Mouse (Mus musculus) forebrain, embryonic 16.5 days (tissue): ENCODE measurements around the gene Krt80. TPM values are rescaled to one million over a fixed set of nuclear protein-coding genes. Genes with fewer than 3 reads are reported as not detected.
"Not testable (repeated sequence)": the region's sequence is repeated elsewhere in the genome, so short reads cannot be mapped to it uniquely, and the experiment has no call there.

ENCODE experiments used
- ATAC-seq: fragments of 200-750 bp; cut with Nextera tagmentation; 2 replicates; pipeline ENCODE4 v1.8.0; 2017; ENCODE audit warnings: mild to moderate bottlenecking, moderate library complexity
- H3K27ac ChIP-seq: fragments of 300-500 bp; sonication (generic); 2 replicates; pipeline ENCODE4 v1.5.1; 2014; ENCODE audit warnings: low read length, control low read depth
- H3K27me3 ChIP-seq: fragments of 300-500 bp; sonication (generic); replicated peaks from 2 replicates; pipeline ENCODE4 v1.6.1; 2014; ENCODE audit warnings: low read length; ENCODE audit not compliant: control insufficient read depth, insufficient read depth
- H3K36me3 ChIP-seq: fragments of 300-500 bp; sonication (generic); 2 replicates; pipeline ENCODE4 v1.6.1; 2014; ENCODE audit not compliant: control insufficient read depth, insufficient read depth
- H3K4me1 ChIP-seq: fragments of 300-500 bp; sonication (generic); replicated peaks from 2 replicates; pipeline ENCODE4 v1.6.1; 2014; ENCODE audit warnings: low read length; ENCODE audit not compliant: control insufficient read depth, insufficient read depth
- H3K4me2 ChIP-seq: fragments of 300-500 bp; sonication (generic); 2 replicates; pipeline ENCODE4 v1.6.1; 2014; ENCODE audit warnings: mild to moderate bottlenecking, low read length, control low read depth
- H3K4me3 ChIP-seq: fragments of 300-500 bp; sonication (generic); replicated peaks from 2 replicates; pipeline ENCODE4 v1.5.1; 2014; ENCODE audit warnings: mild to moderate bottlenecking, low read length, control low read depth
- H3K9ac ChIP-seq: fragments of 300-500 bp; sonication (generic); replicated peaks from 2 replicates; pipeline ENCODE4 v1.6.1; 2014; ENCODE audit warnings: low read depth, low read length, control low read depth
- H3K9me3 ChIP-seq: fragments of 300-500 bp; sonication (generic); 2 replicates; pipeline ENCODE4 v1.6.1; 2016; ENCODE audit warnings: low read length; ENCODE audit not compliant: control insufficient read depth
- WGBS: fragments of 180-500 bp; shearing (Covaris S2); extraction: QIAGEN DNeasy Blood & Tissue Kit; methylation state at CpG from one replicate; pipeline ENCODE4 v1.1.7; 2014; 5-methylcytosine and 5-hydroxymethylcytosine counted together
- polyA plus RNA-seq: library from polyadenylated mRNA; unstranded; fragments of >200 nt; fragmentation: Nextera tagmentation; extraction: Ambion mirVana; gene quantifications from 2 replicates; pipeline ENCODE4 v1.2.1, GENCODE M21; 2015

Krt80 gene
- polyA plus RNA-seq, 1 experiment from 2014 or later = 0.13 TPM

- Histone ChIP-seq H3K4me1 (no peaks in the 10 kb centered on the region), H3K9ac (no peak overlapping the region), H3K36me3 (no peaks in the 10 kb centered on the region), H3K9me3 (no peaks in the 10 kb centered on the region), H3K4me3 (no peak overlapping the region), H3K27ac (no peak overlapping the region), H3K4me2 (no peak overlapping the region), H3K27me3 (no peaks in the 10 kb centered on the region)
- no peak for ATAC-seq
- WGBS = 39% methylated on average over 1 of the region's 1 CpGs
Measured at GRCm38 (mm10) chr15:101333165-101333564, 36.8 kb downstream of the Krt80 start.

DNA sequence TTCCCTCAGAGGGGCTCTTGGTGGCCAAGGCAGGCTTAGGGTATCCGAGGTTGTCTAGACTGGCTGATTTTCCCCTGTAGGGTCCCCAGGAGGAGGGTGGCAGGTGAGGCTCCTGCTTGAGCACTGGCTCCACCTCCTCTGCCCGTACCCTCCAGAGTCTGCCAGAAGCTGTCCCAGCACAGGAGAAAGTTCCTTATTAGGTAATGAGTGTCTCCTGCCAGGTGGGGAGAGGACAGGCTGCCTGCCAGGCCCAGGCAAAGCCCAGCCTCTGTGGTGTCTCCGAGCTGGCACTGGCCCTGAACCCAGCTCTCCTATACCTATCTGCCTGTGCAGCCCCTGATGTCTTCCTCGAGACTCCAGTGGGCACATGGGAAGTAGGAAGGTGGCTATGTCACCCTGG, 37.6 kb downstream of the Krt80 start:
- no peak overlapping the region for H3K4me2 ChIP-seq
- H3K9me3 ChIP-seq = no peaks in the 10 kb centered on the region
- H3K4me1 ChIP-seq = no peaks in the 10 kb centered on the region
- WGBS = 59% methylated on average over 4 of the region's 4 CpGs
- no peak overlapping the region for H3K4me3 ChIP-seq
- H3K36me3 ChIP-seq = no peaks in the 10 kb centered on the region
- H3K27me3 ChIP-seq = no peaks in the 10 kb centered on the region
- H3K9ac ChIP-seq = no peak overlapping the region
- H3K27ac ChIP-seq = no peak overlapping the region
- no peak for ATAC-seq

- H3K4me2 ChIP-seq = no peak overlapping the region
- H3K36me3 ChIP-seq = no peaks in the 10 kb centered on the region
- whole genome bisulfite sequencing = 84% methylated on average over 4 of the region's 4 CpGs
- no peak overlapping the region for H3K9ac ChIP-seq
- H3K4me1 ChIP-seq = no peaks in the 10 kb centered on the region
- no peak overlapping the region for H3K4me3 ChIP-seq
- H3K9me3 ChIP-seq = no peaks in the 10 kb centered on the region
- H3K27ac ChIP-seq = no peak overlapping the region
- H3K27me3 ChIP-seq = no peaks in the 10 kb centered on the region
- no peak for ATAC-seq
Measured at GRCm38 (mm10) chr15:101331090-101331489, 38.9 kb downstream of the Krt80 start.

DNA sequence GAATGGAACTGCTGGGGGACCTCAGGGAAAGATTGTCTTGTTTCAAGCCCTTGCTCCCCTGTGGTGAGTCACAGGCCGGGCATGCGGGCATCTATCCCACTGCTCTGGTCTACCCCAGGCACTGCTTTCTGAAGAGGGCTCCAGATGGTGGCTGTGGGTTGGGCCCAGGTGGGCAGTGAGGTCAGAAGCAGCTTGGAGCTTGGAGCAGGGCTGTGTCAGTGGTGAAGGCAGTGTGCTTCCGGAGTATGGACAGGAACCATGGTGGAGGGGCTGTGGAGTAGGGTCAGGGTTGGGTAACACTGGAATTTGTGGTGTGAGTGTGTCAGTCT, 40.4 kb downstream of the Krt80 start:
- H3K27ac ChIP-seq = no peak overlapping the region
- no peaks in the 10 kb centered on the region for H3K9me3 ChIP-seq
- no peaks in the 10 kb centered on the region for H3K27me3 ChIP-seq
- no peak overlapping the region for H3K4me3 ChIP-seq
- no peak overlapping the region for H3K9ac ChIP-seq
- WGBS = 63% methylated on average over 3 of the region's 3 CpGs
- H3K4me2 ChIP-seq = no peak overlapping the region
- no peaks in the 10 kb centered on the region for H3K4me1 ChIP-seq
- no peak for ATAC-seq
- H3K36me3 ChIP-seq = no peaks in the 10 kb centered on the region

- 62% methylated on average over 3 of the region's 3 CpGs for whole genome bisulfite sequencing
- Histone ChIP-seq H3K27me3 (no peaks in the 10 kb centered on the region), H3K36me3 (no peaks in the 10 kb centered on the region), H3K9me3 (no peaks in the 10 kb centered on the region), H3K9ac (no peak overlapping the region), H3K27ac (no peak overlapping the region), H3K4me2 (no peak overlapping the region), H3K4me3 (no peak overlapping the region), H3K4me1 (no peaks in the 10 kb centered on the region)
- no peak for ATAC-seq
Measured at GRCm38 (mm10) chr15:101328876-101329563, 40.9 kb downstream of the Krt80 start.

- WGBS = 3% methylated on average over 6 of the region's 6 CpGs
- Histone ChIP-seq H3K4me1 (no peaks in the 10 kb centered on the region), H3K9me3 (no peaks in the 10 kb centered on the region), H3K9ac (no peak overlapping the region), H3K4me2 (no peak overlapping the region), H3K27ac (no peak overlapping the region), H3K27me3 (no peaks in the 10 kb centered on the region), H3K36me3 (no peaks in the 10 kb centered on the region), H3K4me3 (no peak overlapping the region)
- ATAC-seq = no peak
Measured at GRCm38 (mm10) chr15:101327282-101327681, 42.7 kb downstream of the Krt80 start.

DNA sequence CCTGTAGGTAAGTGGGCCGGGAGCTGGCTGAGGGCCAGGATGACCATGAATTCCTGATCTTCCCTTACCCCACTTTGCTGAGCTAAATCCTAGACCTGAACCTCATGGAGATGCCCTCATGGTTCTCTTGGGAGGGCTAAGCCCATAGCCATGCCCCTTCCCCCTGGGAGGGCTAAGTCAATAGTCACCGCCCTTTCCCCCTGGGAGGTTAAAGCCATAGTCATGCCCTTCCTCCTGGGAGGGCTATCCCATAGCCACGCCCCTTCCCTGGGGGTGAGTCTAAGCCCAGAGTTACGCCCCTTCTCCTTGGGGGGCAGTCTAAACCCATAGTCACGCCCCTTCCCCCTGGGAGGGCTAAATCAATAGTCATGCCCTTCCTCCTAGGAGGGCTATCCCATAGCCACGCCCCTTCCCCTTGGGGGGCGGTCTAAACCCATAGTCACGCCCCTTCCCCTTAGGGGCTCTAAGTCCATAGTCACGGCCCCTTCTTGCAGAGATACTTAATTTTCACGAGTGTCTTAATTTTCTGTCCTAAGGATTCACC, 43.9 kb downstream of the Krt80 start:
- no peak overlapping the region for H3K4me2 ChIP-seq
- 39% methylated on average over 10 of the region's 10 CpGs for WGBS
- H3K27me3 ChIP-seq = no peaks in the 10 kb centered on the region
- no peaks in the 10 kb centered on the region for H3K4me1 ChIP-seq
- H3K9ac ChIP-seq = no peak overlapping the region
- H3K4me3 ChIP-seq = no peak overlapping the region
- H3K9me3 ChIP-seq = no peaks in the 10 kb centered on the region
- H3K27ac ChIP-seq = no peak overlapping the region
- ATAC-seq = no peak
- H3K36me3 ChIP-seq = no peaks in the 10 kb centered on the region

GRCm38 (mm10) chr15:101324409-101324808, 45.6 kb downstream of the Krt80 start:
- not testable (repeated sequence) for H3K4me1 ChIP-seq, ATAC-seq, H3K9ac ChIP-seq

GRCm38 (mm10) chr15:101323511-101323910, 46.5 kb downstream of the Krt80 start:
- no peaks in the 10 kb centered on the region for H3K9me3 ChIP-seq
- 94% methylated on average over 5 of the region's 5 CpGs for WGBS

More at GRCm38 (mm10) chr15:101324409-101324808, 45.6 kb downstream of the Krt80 start:
- not testable (repeated sequence) for H3K27me3 ChIP-seq, H3K27ac ChIP-seq, H3K4me3 ChIP-seq, H3K4me2 ChIP-seq, H3K9me3 ChIP-seq, H3K36me3 ChIP-seq

GRCm38 (mm10) chr15:101322640-101323039, 47.3 kb downstream of the Krt80 start:
- no peaks in the 10 kb centered on the region for H3K27me3 ChIP-seq
- WGBS = 86% methylated on average over 7 of the region's 7 CpGs
- H3K27ac ChIP-seq = no peak overlapping the region
- no peaks in the 10 kb centered on the region for H3K4me1 ChIP-seq
- no peaks in the 10 kb centered on the region for H3K9me3 ChIP-seq
- no peak overlapping the region for H3K4me2 ChIP-seq
- H3K9ac ChIP-seq = no peak overlapping the region
- no peak for ATAC-seq
- no peaks in the 10 kb centered on the region for H3K36me3 ChIP-seq
- H3K4me3 ChIP-seq = no peak overlapping the region

More at GRCm38 (mm10) chr15:101323511-101323910, 46.5 kb downstream of the Krt80 start:
- Histone ChIP-seq H3K27me3 (no peaks in the 10 kb centered on the region), H3K36me3 (no peaks in the 10 kb centered on the region), H3K4me1 (no peaks in the 10 kb centered on the region), H3K4me2 (no peak overlapping the region), H3K4me3 (no peak overlapping the region), H3K27ac (no peak overlapping the region), H3K9ac (no peak overlapping the region)
- ATAC-seq = no peak
